Mouse (Mus musculus): Measurements from ENCODE around the gene Gpr180.
"Not testable (repeated sequence)": the region's sequence is repeated elsewhere in the genome, so short reads cannot be mapped to it uniquely, and the experiment has no call there.

Gene Gpr180

GRCm38 (mm10) chr14:118136744-118137452 is at the start of gene Gpr180:
Gpr180 (plus strand) TSS chr14:118137158.
- DNase-seq (ENCODE audit: low spot score in 2 of 2), result peak; percentile 95 to 96

DNA sequence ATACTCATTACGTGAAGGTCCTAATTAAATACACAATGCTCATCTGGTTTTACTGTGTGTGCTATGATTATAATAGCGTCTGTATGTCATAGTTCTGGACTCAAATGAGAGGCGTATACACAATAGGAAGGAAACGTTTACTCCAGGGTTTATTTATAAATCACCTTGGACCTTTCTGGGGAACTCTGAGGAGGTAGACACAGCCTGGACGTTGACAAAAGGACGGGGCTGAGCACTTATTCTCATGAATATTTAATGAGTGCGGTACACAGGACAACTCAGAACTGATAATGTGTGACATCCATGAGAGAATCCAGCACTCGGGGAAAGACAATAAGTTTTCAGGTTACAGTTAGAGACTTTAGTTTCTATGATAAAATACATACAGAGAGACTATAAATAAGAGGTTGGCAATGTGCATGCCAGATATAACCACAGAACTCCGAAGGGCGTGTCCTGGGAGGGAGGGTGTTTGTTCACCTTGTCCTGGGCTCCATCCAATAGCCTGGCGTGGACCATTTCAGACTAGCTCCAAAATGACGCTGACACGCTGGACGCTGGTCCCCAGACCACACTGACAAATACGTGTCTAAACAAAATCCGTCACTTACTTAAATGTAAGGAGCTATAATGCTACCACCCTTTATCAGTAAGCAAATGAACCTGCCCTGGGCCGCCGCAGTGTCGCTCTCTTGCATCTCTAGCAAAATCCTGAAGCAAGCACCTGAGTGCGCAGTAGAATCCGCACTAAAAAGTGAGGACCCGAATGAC is 48.3 kb upstream of the Gpr180 start:
- no peak for DNase-seq (ENCODE audit: low spot score in 2 of 2)

- DNase-seq (ENCODE audit: low spot score in 2 of 2), result peak; percentile 81 to 83
Observed at GRCm38 (mm10) chr14:118089215-118089805, 47.6 kb upstream of the Gpr180 start.

DNA sequence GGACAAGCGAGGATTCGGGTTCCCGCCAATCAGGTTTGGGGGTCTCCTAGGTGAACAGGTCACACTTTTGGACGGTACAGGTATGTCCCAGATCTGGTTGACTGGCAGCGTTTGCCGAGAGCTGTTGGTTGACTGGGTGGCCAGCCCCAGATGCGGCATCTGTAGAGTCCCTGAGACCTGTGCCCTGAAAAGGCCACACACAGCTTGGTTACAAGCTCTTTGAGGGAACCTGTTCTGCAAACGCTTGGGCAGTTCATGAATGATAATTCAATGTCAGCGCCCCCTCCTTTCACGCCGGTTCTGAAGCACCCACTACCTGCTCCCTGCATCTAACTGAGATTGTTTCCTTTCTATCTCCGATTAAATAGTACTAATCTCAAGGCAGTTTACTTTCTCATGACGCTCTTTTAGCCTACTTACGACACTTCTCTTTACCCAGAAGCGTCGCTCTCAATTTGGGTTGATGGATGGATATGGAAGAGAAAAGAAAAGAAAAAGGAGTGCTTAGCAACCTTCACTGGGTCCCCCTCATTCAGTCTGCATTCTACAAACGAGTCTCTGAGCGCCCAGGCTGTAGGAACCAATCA is 47.1 kb upstream of the Gpr180 start:
- peak in 1 of 2 experiments; percentile 23 for DNase-seq (ENCODE audit: low spot score in 2 of 2)

- DNase-seq (ENCODE audit: low spot score in 2 of 2), result no peak
Observed at GRCm38 (mm10) chr14:118098265-118098664, 38.7 kb upstream of the Gpr180 start.

DNA sequence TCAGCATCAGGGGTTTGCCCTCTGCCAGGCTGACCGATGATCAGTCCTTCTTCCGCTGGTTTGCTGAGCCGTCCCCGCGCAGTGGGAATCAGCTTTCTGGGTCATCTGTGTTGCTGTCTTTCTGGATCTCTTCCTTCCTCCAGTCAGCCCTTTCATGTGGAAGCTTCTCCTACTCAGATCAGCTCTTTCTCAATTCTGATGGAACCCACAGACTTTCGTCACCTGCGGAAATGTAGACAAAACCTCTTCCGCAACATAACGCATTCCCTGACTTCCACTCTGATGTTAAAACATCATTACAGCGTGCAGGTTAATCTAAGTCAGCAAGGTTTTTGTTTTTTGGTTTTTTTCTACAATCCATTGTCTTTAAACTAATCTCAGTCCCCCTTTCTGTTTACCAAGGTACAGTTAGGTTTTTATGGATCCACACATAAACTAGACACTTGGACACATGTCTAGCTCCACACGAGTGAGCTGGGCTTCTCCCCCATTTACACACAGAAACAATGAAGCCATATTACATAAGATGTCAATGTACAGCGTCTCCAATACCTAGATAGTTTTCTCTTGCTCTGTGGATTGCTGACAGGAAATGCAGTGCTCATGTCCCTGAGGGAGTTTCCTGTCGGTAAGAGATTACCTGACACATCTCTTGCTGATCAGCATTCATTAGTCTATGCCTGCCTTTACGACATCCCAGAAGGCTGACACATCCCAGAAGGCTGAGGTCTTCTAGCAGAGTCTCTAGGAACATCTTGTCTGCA is 35.5 kb upstream of the Gpr180 start:
- DNase-seq (ENCODE audit: low spot score in 2 of 2), result no peak

- DNase-seq (ENCODE audit: low spot score in 2 of 2), result not testable (repeated sequence)
Observed at GRCm38 (mm10) chr14:118107479-118107878, 29.5 kb upstream of the Gpr180 start.

- no peak for DNase-seq (ENCODE audit: low spot score in 2 of 2)
Observed at GRCm38 (mm10) chr14:118113116-118113515, 23.8 kb upstream of the Gpr180 start.

DNA sequence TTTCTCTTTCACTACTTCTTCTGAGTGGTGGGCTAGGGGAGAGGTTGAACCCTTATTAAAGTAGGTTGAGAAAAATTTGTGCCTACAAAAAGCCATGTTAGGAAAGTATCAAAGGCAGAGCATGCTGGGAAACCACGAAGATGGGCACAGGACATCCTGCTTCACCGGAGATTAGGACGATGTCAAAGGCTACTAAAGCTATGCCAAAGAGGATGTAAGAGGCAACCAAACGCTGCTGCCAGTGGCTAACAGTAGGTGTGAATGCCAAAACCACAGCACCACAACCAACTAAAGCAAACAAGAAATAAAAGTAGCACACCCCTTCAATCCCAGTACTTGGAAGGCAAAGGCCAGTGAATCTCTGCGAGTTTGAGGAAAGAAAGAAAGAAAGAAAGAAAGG is 12.8 kb upstream of the Gpr180 start:
- DNase-seq (ENCODE audit: low spot score in 2 of 2), result no peak

DNA sequence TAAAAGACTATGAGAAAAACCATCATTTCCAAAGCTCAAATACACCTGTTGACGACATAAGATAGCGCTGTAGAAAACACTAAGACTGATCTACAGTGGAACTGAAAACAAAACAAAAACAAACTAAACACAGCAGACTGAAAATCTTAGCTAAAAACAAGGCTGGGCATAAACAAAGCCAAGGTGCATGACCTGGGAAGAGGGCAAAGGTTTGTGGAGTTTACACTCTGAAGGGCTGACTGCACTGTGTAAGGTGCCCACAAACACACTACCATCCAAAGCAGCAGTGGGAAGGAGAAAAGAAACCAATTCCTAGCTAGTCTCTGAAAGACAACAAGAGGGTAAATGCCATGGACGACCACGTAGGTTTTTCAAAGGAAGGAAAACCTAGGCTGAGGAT is 12.2 kb upstream of the Gpr180 start:
- DNase-seq (ENCODE audit: low spot score in 2 of 2), result no peak

GRCm38 (mm10) chr14:118126301-118126700 is 10.7 kb upstream of the Gpr180 start:
- DNase-seq (ENCODE audit: low spot score in 2 of 2), result no peak

GRCm38 (mm10) chr14:118131472-118131871 is 5.5 kb upstream of the Gpr180 start:
- no peak for DNase-seq (ENCODE audit: low spot score in 2 of 2)

- DNase-seq (ENCODE audit: low spot score in 2 of 2), result no peak
Observed at GRCm38 (mm10) chr14:118131931-118132641, 4.9 kb upstream of the Gpr180 start.

DNA sequence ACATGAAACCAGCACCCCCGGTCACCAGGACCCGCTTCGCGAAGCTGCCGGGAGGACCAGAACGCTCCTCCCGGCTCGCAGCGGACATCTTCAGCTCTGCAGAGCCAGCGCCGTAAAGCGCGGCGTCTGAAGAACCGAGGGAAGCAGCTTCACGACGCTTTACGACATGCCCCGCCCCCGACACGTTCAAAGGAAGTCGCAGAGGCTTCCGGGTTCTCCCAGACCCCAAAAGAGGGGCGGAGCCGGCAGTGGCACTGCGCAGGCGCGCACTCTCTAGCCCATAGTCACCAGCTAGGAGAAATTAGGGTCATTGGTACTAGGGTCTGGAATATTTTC is 4.3 kb upstream of the Gpr180 start, which contains the start of gene Tgds:
Tgds (minus strand) TSS at position 114 of the 336 bp plus-strand sequence.
- peak; percentile 99 to 100 for DNase-seq (ENCODE audit: low spot score in 2 of 2)

- no peak for DNase-seq (ENCODE audit: low spot score in 2 of 2)
Observed at GRCm38 (mm10) chr14:118137487-118137886, 529 bp downstream of the Gpr180 start.

GRCm38 (mm10) chr14:118142283-118142682 is 5.3 kb downstream of the Gpr180 start:
- no peak for DNase-seq (ENCODE audit: low spot score in 2 of 2)

DNA sequence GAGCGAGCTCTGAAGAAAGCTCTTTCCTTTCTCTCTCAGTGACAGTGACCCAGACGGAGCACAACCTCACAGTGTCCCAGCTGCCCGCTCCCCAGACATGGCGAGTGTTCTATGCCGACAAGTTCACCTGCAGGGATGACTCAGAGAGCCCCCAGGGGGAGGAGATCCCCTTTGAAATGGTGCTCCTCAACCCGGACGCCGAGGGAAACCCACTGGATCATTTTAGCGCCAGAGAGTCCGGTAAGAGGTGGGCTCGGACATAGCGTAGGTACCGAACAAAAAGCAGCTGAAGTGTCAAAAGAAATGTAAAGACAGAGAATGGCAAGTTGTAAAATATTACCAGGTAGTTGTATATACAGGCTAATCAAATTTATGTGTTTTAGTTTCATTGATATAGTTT is 11.1 kb downstream of the Gpr180 start:
- no peak for DNase-seq (ENCODE audit: low spot score in 2 of 2)

- no peak for DNase-seq (ENCODE audit: low spot score in 2 of 2)
Observed at GRCm38 (mm10) chr14:118148554-118148953, 11.6 kb downstream of the Gpr180 start.

GRCm38 (mm10) chr14:118150656-118151551 is 13.9 kb downstream of the Gpr180 start:
- DNase-seq (ENCODE audit: low spot score in 2 of 2), result no peak

Data from right cerebral cortex, postnatal 36 days (tissue).